Mouse (Mus musculus) heart, embryonic 16.5 days (tissue): ENCODE results near the gene Vps52. TPM values are rescaled to one million over a fixed set of nuclear protein-coding genes. Genes with fewer than 3 reads are reported as not detected.
"Not testable (repeated sequence)": the region's sequence is repeated elsewhere in the genome, so short reads cannot be mapped to it uniquely, and the experiment has no call there.

ENCODE experiments used
- ATAC-seq: fragments of 200-750 bp; cut with Nextera tagmentation; replicated peaks from 2 replicates; pipeline ENCODE4 v1.8.0; 2017; ENCODE audit warnings: moderate number of reproducible peaks; ENCODE audit not compliant: insufficient read depth, low FRiP score; ENCODE audit errors: extremely low read depth
- H3K27ac ChIP-seq: fragments of 300-500 bp; sonication (generic); 2 replicates; pipeline ENCODE4 v1.5.1; 2014; ENCODE audit warnings: mild to moderate bottlenecking, low read length, control low read depth, moderate library complexity
- H3K27me3 ChIP-seq: fragments of 300-500 bp; sonication (generic); 2 replicates; pipeline ENCODE4 v1.6.1; 2014; ENCODE audit warnings: low read length, mixed read lengths; ENCODE audit not compliant: control insufficient read depth, insufficient read depth
- H3K36me3 ChIP-seq: fragments of 300-500 bp; sonication (generic); 2 replicates; pipeline ENCODE4 v1.6.1; 2014; ENCODE audit not compliant: control insufficient read depth, insufficient read depth
- H3K4me1 ChIP-seq: fragments of 300-500 bp; sonication (generic); 2 replicates; pipeline ENCODE4 v1.6.1; 2014; ENCODE audit warnings: low read length, mixed read lengths; ENCODE audit not compliant: control insufficient read depth, insufficient read depth
- H3K4me2 ChIP-seq: fragments of 300-500 bp; sonication (generic); 2 replicates; pipeline ENCODE4 v1.6.1; 2014; ENCODE audit warnings: low read depth, mild to moderate bottlenecking, control low read depth, low read length
- H3K4me3 ChIP-seq: fragments of 300-500 bp; sonication (generic); 2 replicates; pipeline ENCODE4 v1.5.1; 2014; ENCODE audit warnings: mild to moderate bottlenecking, control low read depth, low read length
- H3K9ac ChIP-seq: fragments of 300-500 bp; sonication (generic); 2 replicates; pipeline ENCODE4 v1.6.1; 2014; ENCODE audit warnings: low read length, control low read depth
- H3K9me3 ChIP-seq: fragments of 300-500 bp; sonication (generic); replicated peaks from 2 replicates; pipeline ENCODE4 v1.6.1; 2016; ENCODE audit warnings: low read length; ENCODE audit not compliant: control insufficient read depth
- WGBS: fragments of 180-500 bp; shearing (Covaris S2); extraction: QIAGEN DNeasy Blood & Tissue Kit; methylation state at CpG from one replicate; pipeline ENCODE4 v1.1.7; 2014; 5-methylcytosine and 5-hydroxymethylcytosine counted together
- polyA plus RNA-seq: library from polyadenylated mRNA; unstranded; fragments of >200 nt; fragmentation: Nextera tagmentation; extraction: Ambion mirVana; gene quantifications from 2 replicates; pipeline ENCODE4 v1.2.1, GENCODE M21; 2015

The Vps52 gene
- polyA plus RNA-seq, 1 experiment from 2014 or later = 39.7 TPM

- peaks cover 8% of the 10 kb centered on the region for H3K9me3 ChIP-seq
- H3K4me2 ChIP-seq = no peak overlapping the region
- H3K4me3 ChIP-seq = no peak overlapping the region
- ATAC-seq = no peak
- H3K36me3 ChIP-seq = no peaks in the 10 kb centered on the region
- WGBS = 71% methylated on average over 4 of the region's 4 CpGs
- H3K27ac ChIP-seq = no peak overlapping the region
- no peak overlapping the region for H3K9ac ChIP-seq
- 0 out of 2 replicates have a peak, but pooled peaks cover 2% of the 10 kb centered on the region for H3K27me3 ChIP-seq
- no peaks in the 10 kb centered on the region for H3K4me1 ChIP-seq
Observed at GRCm38 (mm10) chr17:33969394-33969793, 13.8 kb downstream of the Vps52 start.

GRCm38 (mm10) chr17:33972691-33973090, 17.1 kb downstream of the Vps52 start:
- no peaks in the 10 kb centered on the region for H3K36me3 ChIP-seq
- no peak overlapping the region for H3K4me3 ChIP-seq
- H3K27ac ChIP-seq = no peak overlapping the region
- no peaks in the 10 kb centered on the region for H3K4me1 ChIP-seq
- H3K9ac ChIP-seq = no peak overlapping the region
- 3% methylated on average over 1 of the region's 1 CpGs for WGBS
- H3K4me2 ChIP-seq = no peak overlapping the region
- H3K9me3 ChIP-seq = peaks cover 8% of the 10 kb centered on the region
- H3K27me3 ChIP-seq = peaks cover 14% of the 10 kb centered on the region
- no peak for ATAC-seq

- H3K4me3 ChIP-seq = no peak overlapping the region
- no peaks in the 10 kb centered on the region for H3K36me3 ChIP-seq
- peaks cover 22% of the 10 kb centered on the region for H3K27me3 ChIP-seq
- no peak overlapping the region for H3K9ac ChIP-seq
- 57% methylated on average over 3 of the region's 3 CpGs for WGBS
- no peak overlapping the region for H3K4me2 ChIP-seq
- no peak overlapping the region for H3K27ac ChIP-seq
- H3K9me3 ChIP-seq = peaks cover 8% of the 10 kb centered on the region
- no peak for ATAC-seq
- H3K4me1 ChIP-seq = peaks cover 7% of the 10 kb centered on the region
Observed at GRCm38 (mm10) chr17:33973572-33973971, 18.0 kb downstream of the Vps52 start.

- WGBS = 2% methylated on average over 57 of the region's 57 CpGs
- no peaks in the 10 kb centered on the region for H3K36me3 ChIP-seq
- H3K27me3 ChIP-seq = peaks cover 38% of the 10 kb centered on the region
- peaks cover 16% of the 10 kb centered on the region for H3K4me1 ChIP-seq
- H3K4me3 ChIP-seq = peak overlapping the region; percentile 52
- no peak overlapping the region for H3K27ac ChIP-seq
- H3K9ac ChIP-seq = peak overlapping the region; percentile 34
- peak overlapping the region; percentile 64 for H3K4me2 ChIP-seq
- H3K9me3 ChIP-seq = no peaks in the 10 kb centered on the region
- ATAC-seq = no peak
Observed at GRCm38 (mm10) chr17:33977861-33978557, 22.4 kb downstream of the Vps52 start.

GRCm38 (mm10) chr17:33978631-33979031, 23.0 kb downstream of the Vps52 start:
- peak overlapping the region; percentile 52 for H3K4me3 ChIP-seq
- under 1% methylated on average over 17 of the region's 17 CpGs for WGBS
- no peaks in the 10 kb centered on the region for H3K9me3 ChIP-seq
- peaks cover 38% of the 10 kb centered on the region for H3K27me3 ChIP-seq
- peaks cover 16% of the 10 kb centered on the region for H3K4me1 ChIP-seq
- H3K27ac ChIP-seq = no peak overlapping the region
- ATAC-seq = 0 out of 2 replicates have a peak, but pooled peaks have one; percentile 10
- H3K4me2 ChIP-seq = peak overlapping the region; percentile 64
- no peaks in the 10 kb centered on the region for H3K36me3 ChIP-seq
- H3K9ac ChIP-seq = peak overlapping the region; percentile 34

GRCm38 (mm10) chr17:33979512-33980050, 24.0 kb downstream of the Vps52 start:
- Histone ChIP-seq H3K27me3 (peaks cover 36% of the 10 kb centered on the region), H3K9me3 (no peaks in the 10 kb centered on the region), H3K4me3 (no peak overlapping the region), H3K4me1 (peaks cover 16% of the 10 kb centered on the region), H3K9ac (no peak overlapping the region), H3K27ac (no peak overlapping the region), H3K36me3 (no peaks in the 10 kb centered on the region), H3K4me2 (no peak overlapping the region)
- WGBS = 52% methylated on average over 6 of the region's 6 CpGs
- no peak for ATAC-seq

- WGBS = 69% methylated on average over 19 of the region's 19 CpGs
- H3K27ac ChIP-seq = peak overlapping the region; percentile 50
Observed at GRCm38 (mm10) chr17:33980181-33981035, 24.8 kb downstream of the Vps52 start.

GRCm38 (mm10) chr17:33981192-33981909, 25.7 kb downstream of the Vps52 start:
- peaks cover 33% of the 10 kb centered on the region for H3K27me3 ChIP-seq
- H3K9ac ChIP-seq = peak overlapping the region; percentile 72
- H3K4me1 ChIP-seq = peaks cover 16% of the 10 kb centered on the region
- peak overlapping the region; percentile 62 for H3K4me3 ChIP-seq
- not testable (repeated sequence) for H3K9me3 ChIP-seq, H3K36me3 ChIP-seq
- peak; percentile 94 for ATAC-seq
- WGBS = under 1% methylated on average over 27 of the region's 27 CpGs
- H3K27ac ChIP-seq = peak overlapping the region; percentile 86
- H3K4me2 ChIP-seq = peak overlapping the region; percentile 75

More at GRCm38 (mm10) chr17:33980181-33981035, 24.8 kb downstream of the Vps52 start:
- no peak overlapping the region; the same call in 1 of the 2 replicates for H3K9ac ChIP-seq
- no peak overlapping the region for H3K4me3 ChIP-seq
- ATAC-seq = peak; percentile 5; the same call in 1 of the 2 replicates
- peaks cover 16% of the 10 kb centered on the region for H3K4me1 ChIP-seq
- H3K27me3 ChIP-seq = peaks cover 36% of the 10 kb centered on the region
- peak overlapping the region; percentile 75; the same call in 1 of the 2 replicates for H3K4me2 ChIP-seq
- no peaks in the 10 kb centered on the region for H3K36me3 ChIP-seq
- no peaks in the 10 kb centered on the region for H3K9me3 ChIP-seq
